Mouse (Mus musculus): ENCODE results near the gene Dnm1l. TPM values are rescaled to one million over a fixed set of nuclear protein-coding genes. Genes with fewer than 3 reads are reported as not detected.
"Not testable (repeated sequence)": the region's sequence is repeated elsewhere in the genome, so short reads cannot be mapped to it uniquely, and the experiment has no call there.

Dnm1l gene
- polyA plus RNA-seq (2015; fragmentation: Nextera tagmentation; extraction: Ambion mirVana) = 113 and 120 TPM in 2 replicates

DNA sequence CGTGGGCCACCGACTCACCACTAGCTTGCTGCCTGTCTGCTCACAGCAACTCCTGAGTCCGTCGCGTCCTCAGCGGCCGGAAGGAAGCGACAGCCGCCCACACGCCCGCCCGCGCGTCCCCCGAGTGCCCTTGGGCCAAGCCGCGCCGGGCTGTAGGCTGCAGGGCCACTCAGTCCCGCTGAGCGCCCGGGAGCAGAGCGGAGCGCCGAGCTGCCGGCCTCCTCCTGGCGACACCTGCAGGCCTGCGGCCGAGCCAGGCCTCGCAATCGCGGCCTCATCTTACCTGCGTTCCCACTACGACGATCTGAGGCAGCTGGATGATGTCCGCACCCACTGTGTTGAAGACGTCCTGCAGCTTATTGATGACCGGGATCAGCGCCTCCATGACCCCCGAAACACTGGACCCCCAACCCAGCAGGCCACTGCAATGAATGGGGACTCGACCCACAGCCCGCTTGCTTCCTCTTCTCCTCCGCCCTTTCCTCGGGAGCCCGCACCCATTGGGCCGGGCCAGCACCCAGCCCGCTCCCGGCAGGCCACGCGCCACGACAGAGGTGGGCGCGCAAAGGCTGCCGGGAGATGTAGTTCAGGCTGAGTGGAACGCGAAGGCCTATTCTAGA lies at the start of gene Dnm1l:
Dnm1l (minus strand) TSS at position 479 of the 620 bp plus-strand sequence.
- peak within 1 kb of the TSS; percentile 83 for H3K4me2 ChIP-seq (ENCODE audit: low read length)
- H3K27me3 ChIP-seq (ENCODE audit: control insufficient read depth, insufficient read depth, low read depth, low read length) = no peaks in the 10 kb centered on the region
- peak within 1 kb of the TSS; percentile 98 for H3K4me3 ChIP-seq (ENCODE audit: low read depth, low read length)
- no peaks in the 10 kb centered on the region for H3K36me3 ChIP-seq (ENCODE audit: control insufficient read depth, insufficient read depth, low read length)
- no peaks in the 10 kb centered on the region for H3K9me3 ChIP-seq (replicated peaks; ENCODE audit: control insufficient read depth, low read length, poor library complexity, severe bottlenecking)
- peak; percentile 99 for ATAC-seq
- under 1% methylated on average over 53 of the region's 55 CpGs for WGBS
- peak within 1 kb of the TSS; percentile 84 for H3K27ac ChIP-seq (ENCODE audit: low read length)
- peaks cover 13% of the 10 kb centered on the region for H3K4me1 ChIP-seq (ENCODE audit: control insufficient read depth, insufficient read depth, low read length)
- H3K9ac ChIP-seq (ENCODE audit: low read depth, low read length) = peak within 1 kb of the TSS; percentile 97

DNA sequence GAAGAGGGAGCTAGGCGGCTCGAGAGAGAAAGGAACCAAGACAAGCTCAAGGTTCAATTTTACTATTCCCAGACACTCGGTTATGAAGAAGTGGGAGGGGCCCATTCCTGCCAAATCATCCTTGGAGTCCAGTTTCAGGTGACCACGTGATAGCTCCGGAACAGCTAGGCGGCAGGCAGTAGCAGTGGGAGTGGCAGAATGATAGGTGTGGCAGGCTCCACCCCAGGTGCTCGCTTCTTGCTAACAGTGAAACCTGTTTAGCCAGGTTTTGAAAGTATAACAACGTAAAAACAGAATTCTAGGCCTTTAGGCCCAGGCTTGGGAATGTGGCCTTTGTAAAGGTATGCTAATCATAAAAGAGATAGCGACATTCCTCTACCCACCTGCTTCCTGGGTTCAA lies 8.5 kb upstream of the Dnm1l start:
- H3K36me3 ChIP-seq (ENCODE audit: control insufficient read depth, insufficient read depth, low read length); H3K4me2 ChIP-seq (ENCODE audit: low read length); ATAC-seq; H3K4me1 ChIP-seq (ENCODE audit: control insufficient read depth, insufficient read depth, low read length); H3K4me3 ChIP-seq (ENCODE audit: low read depth, low read length); H3K9me3 ChIP-seq (replicated peaks; ENCODE audit: control insufficient read depth, low read length, poor library complexity, severe bottlenecking); H3K27me3 ChIP-seq (ENCODE audit: control insufficient read depth, insufficient read depth, low read depth, low read length); H3K9ac ChIP-seq (ENCODE audit: low read depth, low read length); H3K27ac ChIP-seq (ENCODE audit: low read length): not testable (repeated sequence)
- WGBS = 72% methylated on average over 8 of the region's 9 CpGs

DNA sequence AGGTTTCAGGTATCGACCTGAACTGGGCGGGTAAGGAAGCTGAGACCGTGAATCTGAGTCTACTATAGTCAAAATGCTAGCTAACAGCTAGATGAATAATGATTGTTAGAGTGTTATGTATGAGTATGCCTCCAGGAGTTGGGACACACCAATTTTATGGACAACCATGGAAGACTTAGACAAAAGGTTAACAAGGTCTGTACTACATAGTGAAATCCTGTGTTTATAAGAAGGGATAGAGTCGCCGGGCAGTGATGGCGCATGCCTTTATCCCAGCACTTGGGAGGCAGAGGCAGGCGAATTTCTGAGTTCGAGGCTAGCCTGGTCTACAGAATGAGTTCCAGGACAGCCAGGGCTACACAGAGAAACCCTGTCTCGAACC lies 333 bp upstream of the Dnm1l start:
- peak; percentile 80 for ATAC-seq
- H3K27ac ChIP-seq (ENCODE audit: low read length); H3K9me3 ChIP-seq (replicated peaks; ENCODE audit: control insufficient read depth, low read length, poor library complexity, severe bottlenecking); H3K36me3 ChIP-seq (ENCODE audit: control insufficient read depth, insufficient read depth, low read length); H3K27me3 ChIP-seq (ENCODE audit: control insufficient read depth, insufficient read depth, low read depth, low read length): not testable (repeated sequence)
- Histone ChIP-seq H3K4me3 (ENCODE audit: low read depth, low read length) (peak overlapping the region; percentile 98), H3K4me2 (ENCODE audit: low read length) (peak overlapping the region; percentile 44), H3K9ac (ENCODE audit: low read depth, low read length) (peak overlapping the region; percentile 97; the same call in 1 of the 2 replicates), H3K4me1 (ENCODE audit: control insufficient read depth, insufficient read depth, low read length) (peaks cover 13% of the 10 kb centered on the region)
- WGBS = 50% methylated on average over 9 of the region's 9 CpGs

DNA sequence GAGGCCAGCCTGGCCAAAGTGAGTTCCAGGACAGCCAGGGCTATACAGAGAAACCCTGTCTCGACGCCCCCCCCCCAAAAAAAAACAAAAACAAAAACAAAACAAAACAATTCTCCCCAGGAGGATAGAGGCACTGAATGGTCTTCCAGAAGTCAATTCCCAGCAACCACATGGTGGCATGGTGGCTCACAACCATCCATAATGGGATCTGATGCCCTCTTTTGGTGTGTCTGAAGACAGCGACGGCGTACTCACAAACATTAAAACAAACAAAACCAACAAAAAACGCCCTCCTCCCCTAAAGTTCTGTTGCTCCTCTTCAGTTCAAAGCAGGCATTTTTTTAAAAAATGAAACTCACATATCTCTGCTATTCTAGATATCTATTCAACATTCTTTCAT lies 851 bp downstream of the Dnm1l start:
- no peaks in the 10 kb centered on the region for H3K27me3 ChIP-seq (ENCODE audit: control insufficient read depth, insufficient read depth, low read depth, low read length)
- H3K36me3 ChIP-seq (ENCODE audit: control insufficient read depth, insufficient read depth, low read length) = no peaks in the 10 kb centered on the region
- H3K4me1 ChIP-seq (ENCODE audit: control insufficient read depth, insufficient read depth, low read length) = peaks cover 13% of the 10 kb centered on the region
- H3K9ac ChIP-seq (ENCODE audit: low read depth, low read length) = peak overlapping the region; percentile 97
- no peaks in the 10 kb centered on the region for H3K9me3 ChIP-seq (replicated peaks; ENCODE audit: control insufficient read depth, low read length, poor library complexity, severe bottlenecking)
- ATAC-seq = no peak
- peak overlapping the region; percentile 98 for H3K4me3 ChIP-seq (ENCODE audit: low read depth, low read length)
- 13% methylated on average over 6 of the region's 6 CpGs for WGBS
- peak overlapping the region; percentile 83 for H3K4me2 ChIP-seq (ENCODE audit: low read length)
- H3K27ac ChIP-seq (ENCODE audit: low read length) = peak overlapping the region; percentile 84; the same call in 1 of the 2 replicates

DNA sequence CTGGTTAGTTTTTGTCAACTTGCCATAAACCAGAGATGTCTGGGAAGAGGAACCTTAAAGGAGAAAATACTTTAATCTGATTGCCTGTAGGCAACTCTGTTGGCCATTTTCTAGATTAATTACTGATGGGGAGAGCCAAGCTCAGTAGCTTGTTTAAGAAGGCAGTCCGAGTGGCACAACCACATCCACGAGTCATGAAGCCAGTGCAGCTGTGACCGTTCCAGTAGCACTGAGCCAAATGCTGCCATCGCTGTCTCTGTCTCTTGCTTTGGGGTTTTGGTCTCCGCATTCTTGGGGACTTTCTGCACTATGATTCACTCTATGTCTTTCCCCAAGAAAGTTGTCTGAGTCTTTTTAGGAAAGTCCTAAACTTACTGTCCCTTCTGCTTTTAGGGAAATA lies 12.3 kb downstream of the Dnm1l start:
- Histone ChIP-seq H3K4me3 (ENCODE audit: low read depth, low read length) (no peak overlapping the region), H3K9me3 (replicated peaks; ENCODE audit: control insufficient read depth, low read length, poor library complexity, severe bottlenecking) (no peaks in the 10 kb centered on the region), H3K9ac (ENCODE audit: low read depth, low read length) (no peak overlapping the region), H3K4me2 (ENCODE audit: low read length) (no peak overlapping the region), H3K4me1 (ENCODE audit: control insufficient read depth, insufficient read depth, low read length) (no peaks in the 10 kb centered on the region), H3K36me3 (ENCODE audit: control insufficient read depth, insufficient read depth, low read length) (no peaks in the 10 kb centered on the region; the same call in 1 of the 2 replicates), H3K27me3 (ENCODE audit: control insufficient read depth, insufficient read depth, low read depth, low read length) (no peaks in the 10 kb centered on the region), H3K27ac (ENCODE audit: low read length) (no peak overlapping the region)
- no peak for ATAC-seq
- WGBS = 90% methylated on average over 5 of the region's 5 CpGs

DNA sequence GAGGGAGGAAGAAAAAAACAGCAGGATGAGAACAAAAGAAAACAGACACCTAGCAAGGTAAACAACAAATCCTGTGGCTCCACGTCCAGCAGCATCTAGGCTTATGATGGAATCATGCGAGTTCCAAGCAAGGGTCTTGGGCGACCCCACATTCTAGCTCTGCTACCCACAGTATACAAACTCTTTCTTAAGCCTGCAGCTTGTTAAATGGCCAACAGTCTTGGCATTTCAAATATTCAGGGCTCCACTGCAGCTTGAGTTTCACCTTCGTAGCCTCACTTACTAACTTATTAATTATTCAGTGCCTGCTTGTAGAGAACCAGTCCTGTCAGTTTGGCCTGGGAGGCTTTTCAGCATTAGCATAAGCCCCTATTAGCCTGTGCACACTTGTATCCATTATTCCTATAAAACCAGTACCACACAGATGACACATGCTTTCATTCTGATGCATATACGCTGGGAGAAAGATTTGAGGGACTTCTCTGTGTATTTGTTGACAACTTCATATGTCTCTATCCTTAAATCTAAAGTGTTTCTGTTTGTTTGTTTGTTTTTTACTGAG lies 32.9 kb downstream of the Dnm1l start:
- ATAC-seq = peak; percentile 32; the same call in 1 of the 2 replicates
- Histone ChIP-seq H3K9ac (ENCODE audit: low read depth, low read length) (no peak overlapping the region), H3K4me3 (ENCODE audit: low read depth, low read length) (no peak overlapping the region)

DNA sequence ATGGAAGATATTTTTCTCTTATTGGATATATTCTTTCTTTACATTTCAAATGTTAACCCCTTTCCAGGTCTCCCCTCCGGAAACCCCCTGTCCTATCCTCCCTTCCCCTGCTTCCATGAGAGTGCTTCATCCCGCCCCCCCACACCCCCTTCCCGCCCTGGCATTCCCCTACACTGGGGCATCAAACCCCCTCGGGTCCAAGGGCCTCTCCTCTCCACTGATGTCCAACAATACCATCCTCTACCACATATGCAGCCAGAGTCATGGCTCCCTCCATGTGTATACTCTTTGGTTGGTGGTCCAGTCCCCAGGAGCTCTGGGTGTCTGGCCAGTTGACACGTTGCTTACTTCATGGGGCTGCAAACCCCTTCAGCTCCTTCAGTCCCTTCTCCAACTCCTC lies 47.4 kb downstream of the Dnm1l start:
- H3K27me3 ChIP-seq (ENCODE audit: control insufficient read depth, insufficient read depth, low read depth, low read length) = no peaks in the 10 kb centered on the region
- H3K4me3 ChIP-seq (ENCODE audit: low read depth, low read length) = no peak overlapping the region
- no peaks in the 10 kb centered on the region for H3K9me3 ChIP-seq (replicated peaks; ENCODE audit: control insufficient read depth, low read length, poor library complexity, severe bottlenecking)
- H3K27ac ChIP-seq (ENCODE audit: low read length) = no peak overlapping the region
- H3K36me3 ChIP-seq (ENCODE audit: control insufficient read depth, insufficient read depth, low read length) = peaks cover 14% of the 10 kb centered on the region
- no peak; the same call in 1 of the 2 replicates for ATAC-seq
- H3K4me2 ChIP-seq (ENCODE audit: low read length) = no peak overlapping the region
- H3K4me1 ChIP-seq (ENCODE audit: control insufficient read depth, insufficient read depth, low read length) = no peaks in the 10 kb centered on the region
- no peak overlapping the region for H3K9ac ChIP-seq (ENCODE audit: low read depth, low read length)
- WGBS = 88% methylated on average over 5 of the region's 5 CpGs

More for the DNA sequence above, 32.9 kb downstream of the Dnm1l start:
- 60% methylated on average over 5 of the region's 5 CpGs for WGBS
- H3K4me1 ChIP-seq (ENCODE audit: control insufficient read depth, insufficient read depth, low read length) = no peaks in the 10 kb centered on the region
- no peaks in the 10 kb centered on the region for H3K9me3 ChIP-seq (replicated peaks; ENCODE audit: control insufficient read depth, low read length, poor library complexity, severe bottlenecking)
- H3K36me3 ChIP-seq (ENCODE audit: control insufficient read depth, insufficient read depth, low read length) = peaks cover 24% of the 10 kb centered on the region
- no peak overlapping the region for H3K27ac ChIP-seq (ENCODE audit: low read length)
- no peaks in the 10 kb centered on the region for H3K27me3 ChIP-seq (ENCODE audit: control insufficient read depth, insufficient read depth, low read depth, low read length)
- H3K4me2 ChIP-seq (ENCODE audit: low read length) = no peak overlapping the region

DNA sequence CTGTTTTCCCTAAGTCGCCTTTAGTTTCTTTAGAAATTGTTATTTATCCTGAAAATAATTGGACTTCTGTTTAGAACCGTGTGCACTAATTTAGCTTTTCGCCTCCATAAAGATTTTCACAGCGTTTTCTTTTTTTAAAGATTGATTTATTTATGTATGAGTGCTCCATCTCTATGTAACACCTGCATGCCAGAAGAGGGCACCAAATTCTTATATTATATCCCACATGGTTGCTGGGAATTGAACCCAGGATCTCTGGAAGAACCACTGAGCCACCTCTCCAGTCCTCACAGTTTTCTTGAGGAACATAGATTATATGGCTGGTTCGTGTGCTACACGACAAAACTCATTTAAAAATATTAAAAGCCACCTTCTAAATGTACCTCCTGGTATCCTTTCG lies 54.9 kb downstream of the Dnm1l start:
- WGBS = 24% methylated on average over 7 of the region's 7 CpGs
- H3K4me3 ChIP-seq (ENCODE audit: low read depth, low read length) = peak overlapping the region; percentile 97

DNA sequence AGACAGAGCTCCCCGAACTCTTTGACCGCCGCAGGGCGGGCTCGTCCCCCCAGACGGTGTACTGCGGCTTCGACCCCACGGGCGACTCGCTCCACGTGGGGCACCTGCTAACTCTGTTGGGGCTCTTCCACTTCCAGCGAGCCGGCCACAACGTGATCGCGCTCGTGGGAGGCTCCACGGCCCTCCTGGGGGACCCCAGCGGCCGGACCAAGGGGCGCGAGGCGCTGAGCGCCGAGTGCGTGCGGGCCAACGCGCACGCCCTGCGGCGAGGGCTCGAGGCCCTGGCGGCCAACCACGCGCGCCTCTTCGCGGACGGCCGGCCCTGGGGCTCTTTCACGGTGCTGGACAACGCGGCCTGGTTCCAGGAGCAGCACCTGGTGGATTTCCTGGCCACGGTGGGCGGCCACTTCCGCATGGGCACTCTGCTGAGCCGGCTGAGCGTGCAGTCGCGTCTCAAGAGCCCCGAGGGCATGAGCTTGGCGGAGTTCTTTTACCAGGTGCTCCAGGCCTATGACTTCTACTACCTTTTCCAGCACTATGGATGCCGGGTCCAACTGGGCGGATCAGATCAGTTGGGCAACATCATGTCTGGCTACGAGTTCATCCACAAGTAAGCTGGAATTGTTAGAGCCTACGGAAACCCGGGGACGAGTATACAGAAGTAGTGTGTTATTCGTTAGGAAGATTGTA lies 55.5 kb downstream of the Dnm1l start:
- Histone ChIP-seq H3K4me2 (ENCODE audit: low read length) (peak overlapping the region; percentile 90), H3K27ac (ENCODE audit: low read length) (peak overlapping the region; percentile 91), H3K4me3 (ENCODE audit: low read depth, low read length) (peak overlapping the region; percentile 97), H3K9me3 (replicated peaks; ENCODE audit: control insufficient read depth, low read length, poor library complexity, severe bottlenecking) (no peaks in the 10 kb centered on the region), H3K9ac (ENCODE audit: low read depth, low read length) (peak overlapping the region; percentile 85), H3K36me3 (ENCODE audit: control insufficient read depth, insufficient read depth, low read length) (peaks cover 5% of the 10 kb centered on the region; the same call in 1 of the 2 replicates), H3K27me3 (ENCODE audit: control insufficient read depth, insufficient read depth, low read depth, low read length) (no peaks in the 10 kb centered on the region), H3K4me1 (ENCODE audit: control insufficient read depth, insufficient read depth, low read length) (peaks cover 15% of the 10 kb centered on the region)
- ATAC-seq = peak; percentile 76
- under 1% methylated on average over 61 of the region's 61 CpGs for whole genome bisulfite sequencing

More for the DNA sequence above, 54.9 kb downstream of the Dnm1l start:
- Histone ChIP-seq H3K4me2 (ENCODE audit: low read length) (peak overlapping the region; percentile 90), H3K9ac (ENCODE audit: low read depth, low read length) (peak overlapping the region; percentile 85), H3K36me3 (ENCODE audit: control insufficient read depth, insufficient read depth, low read length) (peaks cover 5% of the 10 kb centered on the region; the same call in 1 of the 2 replicates), H3K27ac (ENCODE audit: low read length) (no peak overlapping the region), H3K9me3 (replicated peaks; ENCODE audit: control insufficient read depth, low read length, poor library complexity, severe bottlenecking) (no peaks in the 10 kb centered on the region), H3K4me1 (ENCODE audit: control insufficient read depth, insufficient read depth, low read length) (peaks cover 15% of the 10 kb centered on the region), H3K27me3 (ENCODE audit: control insufficient read depth, insufficient read depth, low read depth, low read length) (no peaks in the 10 kb centered on the region)
- ATAC-seq = no peak
